Mouse (Mus musculus) megakaryocyte progenitor cell, adult 5-6 weeks (primary cell): ENCODE data around the gene Gm8926. TPM values are rescaled to one million over a fixed set of nuclear protein-coding genes. Genes with fewer than 3 reads are reported as not detected.
"Not testable (repeated sequence)": the region's sequence is repeated elsewhere in the genome, so short reads cannot be mapped to it uniquely, and the experiment has no call there.

Experiments used
- ATAC-seq: replicated peaks from 2 replicates; pipeline ENCODE4 v1.8.0; 2016; ENCODE audit warnings: mild to moderate bottlenecking, moderate TSS enrichment, inconsistent platforms; ENCODE audit not compliant: poor library complexity
- total RNA-seq, 2 experiments: library from RNA; stranded (forward) in 1 of 2; stranded (reverse) in 1 of 2; fragments of 157-497, 149-512 nt in 1 of 2; fragments of 200-1000 nt in 1 of 2; gene quantifications; 2 replicates each; pipeline versions ENCODE4 v1.2.3 to v1.2.4; 2015 to 2017

Gm8926 gene
- total RNA-seq (2015) (not detected in 2 replicates), total RNA-seq (2017) (not detected in 2 replicates)

DNA sequence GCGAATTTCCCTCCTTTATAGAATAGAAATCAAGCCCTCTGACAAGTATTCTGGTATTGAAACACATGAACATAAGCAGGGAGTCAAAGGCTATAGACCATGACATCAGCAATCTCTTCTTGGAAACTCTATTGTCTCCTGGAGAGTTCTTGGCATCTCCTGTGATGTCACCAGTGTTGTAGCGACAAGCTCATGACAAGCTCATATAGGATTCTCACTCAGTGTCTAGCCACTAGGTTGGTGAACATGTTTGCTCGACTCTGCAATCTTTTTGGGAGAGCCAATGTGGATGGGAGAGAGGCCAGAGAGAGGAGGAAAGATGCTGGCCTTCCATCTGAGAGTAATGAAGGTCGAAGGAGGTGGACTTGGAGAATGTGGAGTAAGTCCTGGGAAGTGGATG lies at the start of gene Gm8926:
TSS of gene Gm8926 (plus strand) at position 301 of the 400 bp plus-strand sequence.
- not testable (repeated sequence) for ATAC-seq

Other genes starting within 250 kb of the Gm8926 start
- not detected in 2 replicates for gene Gm6460, start 175.6 kb upstream of the Gm8926 start, total RNA-seq (2015)
- gene Gm6460, start 175.6 kb upstream of the Gm8926 start, total RNA-seq (2017): not detected in 2 replicates
- not detected in 2 replicates for gene Gm8922, start 88.6 kb upstream of the Gm8926 start, total RNA-seq (2015)
- gene Gm8922, start 88.6 kb upstream of the Gm8926 start, total RNA-seq (2017): not detected in 2 replicates
- not detected in 2 replicates for gene Gm6465, start 75.0 kb downstream of the Gm8926 start, total RNA-seq (2015)
- gene Gm6465, start 75.0 kb downstream of the Gm8926 start, total RNA-seq (2017): not detected in 2 replicates
- gene 4933402N22Rik, start 147.5 kb downstream of the Gm8926 start, total RNA-seq (2015): not detected in 2 replicates
- not detected in 2 replicates for gene 4933402N22Rik, start 147.5 kb downstream of the Gm8926 start, total RNA-seq (2017)